Comparison of ENCODE assay signal across 29 mouse cellular contexts in the genomic region with DNA sequence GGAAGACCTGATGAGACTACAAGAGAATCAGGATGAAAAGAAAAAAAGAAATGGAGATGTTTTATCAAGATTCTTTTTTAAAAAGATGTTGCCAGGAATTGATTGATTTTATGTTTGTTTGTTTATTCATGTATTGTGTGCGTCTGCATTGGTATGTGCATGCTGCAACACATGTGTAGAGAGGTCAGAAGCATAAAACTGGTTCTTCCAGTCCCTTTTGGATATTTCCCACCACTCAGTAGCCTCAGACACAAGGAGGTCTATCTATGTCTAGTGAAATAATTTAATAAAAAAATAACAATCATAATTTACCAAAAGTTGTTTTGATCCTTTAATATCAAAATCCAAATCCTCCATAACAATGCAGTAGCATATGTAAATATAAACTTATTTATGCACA.
"Had no signal": no experiment of that assay in that cellular context is flagged by ENCODE, and none has a peak within 500 bp of the region (broad histone marks: within the 10 kb centered on the region; RNA-seq: fewer than 3 reads in every experiment).

No protein-coding gene starts in this region.

- H3K4me1 ChIP-seq: embryonic facial prominence, embryonic 10.5 days; embryonic facial prominence, embryonic 12.5 days; embryonic facial prominence, embryonic 13.5 days; embryonic facial prominence, embryonic 15.5 days; forebrain, embryonic 10.5 days; forebrain, embryonic 12.5 days; forebrain, embryonic 13.5 days; forebrain, embryonic 15.5 days had no signal

- DNase-seq: cerebellum, adult 2 months; cerebellum, adult 8-10 months; cerebellum, adult 9-10 months; cerebellum, adult 9-11 months; cerebellum, postnatal 10 days; cerebellum, postnatal 14 days; cerebellum, postnatal 25 days; cerebellum, postnatal 36 days; embryo, embryonic 11 days; forebrain, postnatal 0 days; gastrocnemius, adult 2 months; gastrocnemius, postnatal 10 days; gastrocnemius, postnatal 14 days; gastrocnemius, postnatal 25 days; gastrocnemius, postnatal 36 days; heart, adult 11 months; heart, adult 18-20 months; heart, adult 2 months had no signal

- H3K4me3 ChIP-seq: embryonic facial prominence, embryonic 10.5 days; embryonic facial prominence, embryonic 12.5 days; embryonic facial prominence, embryonic 13.5 days; embryonic facial prominence, embryonic 15.5 days; erythroblast, embryonic 14.5 days; forebrain, embryonic 10.5 days; forebrain, embryonic 12.5 days; forebrain, embryonic 13.5 days; forebrain, embryonic 15.5 days; gastrocnemius, adult 2 months; heart, adult 2 months had no signal

- H3K9ac ChIP-seq: embryonic facial prominence, embryonic 12.5 days; embryonic facial prominence, embryonic 13.5 days; embryonic facial prominence, embryonic 15.5 days; forebrain, embryonic 12.5 days; forebrain, embryonic 13.5 days; forebrain, embryonic 15.5 days; forebrain, postnatal 0 days had no signal

- H3K4me2 ChIP-seq: embryonic facial prominence, embryonic 12.5 days; embryonic facial prominence, embryonic 13.5 days; embryonic facial prominence, embryonic 15.5 days; forebrain, embryonic 12.5 days; forebrain, embryonic 13.5 days; forebrain, embryonic 15.5 days had no signal

- H3K27me3 ChIP-seq: embryonic facial prominence, embryonic 12.5 days; embryonic facial prominence, embryonic 13.5 days; embryonic facial prominence, embryonic 15.5 days; forebrain, embryonic 12.5 days; forebrain, embryonic 13.5 days; forebrain, embryonic 15.5 days had no signal

- H3K36me3 ChIP-seq: embryonic facial prominence, embryonic 10.5 days; embryonic facial prominence, embryonic 12.5 days; embryonic facial prominence, embryonic 13.5 days; embryonic facial prominence, embryonic 15.5 days; forebrain, embryonic 10.5 days; forebrain, embryonic 12.5 days; forebrain, embryonic 15.5 days had no signal

- H3K9me3 ChIP-seq: embryonic facial prominence, embryonic 10.5 days; embryonic facial prominence, embryonic 12.5 days; embryonic facial prominence, embryonic 13.5 days; embryonic facial prominence, embryonic 15.5 days; forebrain, embryonic 10.5 days; forebrain, embryonic 12.5 days; forebrain, embryonic 13.5 days; forebrain, embryonic 15.5 days had no signal

- ATAC-seq: forebrain, embryonic 13.5 days; forebrain, embryonic 14.5 days; forebrain, embryonic 15.5 days; forebrain, embryonic 16.5 days; forebrain, postnatal 0 days had no signal

- H3K27ac ChIP-seq: embryonic facial prominence, embryonic 10.5 days; embryonic facial prominence, embryonic 12.5 days; embryonic facial prominence, embryonic 13.5 days; embryonic facial prominence, embryonic 15.5 days; forebrain, embryonic 10.5 days; forebrain, embryonic 12.5 days; forebrain, embryonic 13.5 days; forebrain, embryonic 15.5 days; gastrocnemius, adult 2 months; heart, adult 2 months had no signal
